In the genomic region with DNA sequence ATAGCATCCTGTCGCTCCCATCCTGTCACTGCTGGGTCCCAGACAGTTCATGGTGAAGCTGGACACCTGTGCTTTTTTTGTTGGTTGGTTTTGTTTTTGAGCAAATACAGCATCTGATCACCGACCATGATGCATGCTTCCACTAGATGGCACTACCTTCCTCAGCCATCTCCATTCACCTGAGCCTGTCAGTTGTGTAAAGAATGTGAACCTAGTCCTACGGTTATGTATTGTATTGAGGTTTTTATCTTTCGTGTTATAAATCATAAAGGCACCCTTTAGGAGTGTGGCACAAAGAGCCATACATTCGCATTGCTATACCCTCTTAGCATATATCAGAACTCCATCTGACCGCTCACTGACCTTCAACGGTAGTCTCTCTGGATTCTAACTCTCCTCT, we compare ENCODE assay signal across 8 mouse cellular contexts. TPM values are rescaled to one million over a fixed set of nuclear protein-coding genes. Genes with fewer than 3 reads are reported as not detected.
DNase-seq lines count a peak whose midpoint lies in the region; ATAC-seq and TF ChIP-seq lines count a peak whose summit lies in the region.

No protein-coding gene starts in this region.

- no peak overlapping the region for H3K4me3 ChIP-seq in heart, embryonic 10.5 days
- no peak overlapping the region for H3K4me3 ChIP-seq in hindbrain, postnatal 0 days (ENCODE audit: low read length)

- no peak overlapping the region for H3K4me2 ChIP-seq in hindbrain, postnatal 0 days (ENCODE audit: low read depth, low read length)

- no peaks in the 10 kb centered on the region for H3K27me3 ChIP-seq in heart, embryonic 10.5 days (ENCODE audit: insufficient read depth, poor library complexity, severe bottlenecking)
- H3K27me3 ChIP-seq in hindbrain, postnatal 0 days (ENCODE audit: insufficient read depth, low read length): no peaks in the 10 kb centered on the region

- peak; percentile 55; the same call in 1 of the 2 replicates for ATAC-seq in hindbrain, postnatal 0 days

- no peaks in the 10 kb centered on the region for H3K4me1 ChIP-seq in heart, embryonic 10.5 days
- peaks cover 6% of the 10 kb centered on the region; the same call in 1 of the 2 replicates for H3K4me1 ChIP-seq in hindbrain, postnatal 0 days (ENCODE audit: insufficient read depth, low read length)

- H3K27ac ChIP-seq in heart, embryonic 10.5 days: no peak overlapping the region
- no peak overlapping the region for H3K27ac ChIP-seq in hindbrain, postnatal 0 days

- WGBS in heart, embryonic 10.5 days: 57% methylated on average over 7 of the region's 7 CpGs
- WGBS in hindbrain, postnatal 0 days: 47% methylated on average over 7 of the region's 7 CpGs

- no peaks in the 10 kb centered on the region for H3K36me3 ChIP-seq in heart, embryonic 10.5 days
- peaks cover 8% of the 10 kb centered on the region; the same call in 1 of the 2 replicates for H3K36me3 ChIP-seq in hindbrain, postnatal 0 days (ENCODE audit: insufficient read depth, low read length)

- H3K9me3 ChIP-seq in heart, embryonic 10.5 days: no peaks in the 10 kb centered on the region
- H3K9me3 ChIP-seq in hindbrain, postnatal 0 days (ENCODE audit: low read length): no peaks in the 10 kb centered on the region

- TF ChIP-seq CTCF in hindbrain, postnatal 0 days (IDR thresholded peaks at IDR 0.05; ENCODE audit: low read depth): peak; percentile 90

- H3K9ac ChIP-seq in hindbrain, postnatal 0 days (replicated peaks; ENCODE audit: low read length): no peak overlapping the region

- intact Hi-C loops in heart, postnatal 10 days (cut with DNase I): loop anchor here (5.0 kb wide), 1 partner anchor 135 kb away; no protein-coding TSS in a partner anchor

- peak; percentile 53 for DNase-seq in heart, embryonic 10.5 days (ENCODE audit: low spot score)
- DNase-seq in heart, postnatal 10 days: no peak
- DNase-seq in 416B (ENCODE audit: low read depth): peak; percentile 16
- DNase-seq in cerebellum, postnatal 10 days: peak; percentile 56 to 64
- peak; percentile 78 for DNase-seq in hindbrain, postnatal 0 days (ENCODE audit: low spot score)
- no peak for DNase-seq in urinary bladder, postnatal 10 days (ENCODE audit: low spot score)
- no peak for DNase-seq in layer of hippocampus, adult 11-12 months (ENCODE audit: low spot score)
- no peak for DNase-seq in heart, postnatal 4 days

RNA-seq across cellular contexts. Expression of a gene that starts 49.9 kb away (rescaled TPM):
- polyA plus RNA-seq in heart, embryonic 10.5 days (2016; fragmentation: Nextera tagmentation; extraction: Ambion mirVana): 0.13 TPM in 1 of 2 replicates, not detected in the other
- not detected for total RNA-seq in heart, postnatal 10 days (2021)
- 43.4 and 56.4 TPM in 2 replicates for total RNA-seq in hindbrain, postnatal 0 days (2014; rRNA removed)
- polyA plus RNA-seq in hindbrain, postnatal 0 days (2015; fragmentation: Nextera tagmentation; extraction: Ambion mirVana): 143 and 145 TPM in 2 replicates
- total RNA-seq in heart, postnatal 4 days (2021): not detected

Comparison
In these comparisons a context has a peak if more than half of its experiments do, and no peak if none do; other contexts are left out.
1. DNase-seq: peak in heart, embryonic 10.5 days (single experiment), 416B (single experiment), cerebellum, postnatal 10 days (2 of 2) and hindbrain, postnatal 0 days (single experiment); none in heart, postnatal 10 days (0 of 2), urinary bladder, postnatal 10 days (single experiment), layer of hippocampus, adult 11-12 months (single experiment) and heart, postnatal 4 days (single experiment).
2. RNA of a gene that starts 49.9 kb away (total RNA-seq): 43.4 to 56.4 TPM in hindbrain, postnatal 0 days; not detected in heart, postnatal 4 days and not detected in heart, postnatal 10 days; every median in the first group is over 10 times any median in the second.